In the genomic region with DNA sequence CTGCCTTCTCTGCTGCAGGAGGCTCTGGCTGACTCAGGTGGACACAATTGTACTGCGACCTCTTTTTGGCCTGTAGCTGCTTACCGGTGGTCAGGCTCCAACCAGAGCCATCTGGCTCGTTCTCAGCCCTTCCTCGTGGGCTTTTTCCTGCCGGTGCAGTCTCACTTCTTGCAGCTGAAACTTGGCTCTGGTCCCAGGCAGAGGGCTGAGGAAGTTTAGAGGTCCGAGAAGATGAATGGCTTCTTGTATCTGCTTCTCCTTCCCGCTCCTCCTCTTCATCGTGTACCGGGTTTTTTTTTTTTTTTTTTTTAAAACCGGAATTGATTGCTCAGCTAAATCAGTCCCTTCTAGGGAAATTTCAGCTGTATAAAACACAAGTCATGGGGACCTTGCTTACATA, we compare ENCODE assay signal across 8 mouse cellular contexts. TPM values are rescaled to one million over a fixed set of nuclear protein-coding genes. Genes with fewer than 3 reads are reported as not detected.
DNase-seq lines count a peak whose midpoint lies in the region; ATAC-seq and TF ChIP-seq lines count a peak whose summit lies in the region.

No protein-coding gene starts in this region.

- DNase-seq in midbrain, postnatal 0 days (ENCODE audit: low spot score): peak; percentile 78
- no peak for DNase-seq in midbrain, embryonic 10.5 days (ENCODE audit: low spot score)
- peak; percentile 79 for DNase-seq in adrenal gland, postnatal 25 days
- DNase-seq in heart, adult 8-10 months (ENCODE audit: low spot score): peak; percentile 81
- peak; percentile 87 for DNase-seq in kidney, adult 9 months
- DNase-seq in telencephalon, adult 2 months (ENCODE audit: low read depth, low spot score): peak; percentile 56
- DNase-seq in embryo, embryonic 10.5 days (ENCODE audit: low spot score): no peak

- 49% methylated on average over 10 of the region's 10 CpGs for WGBS in midbrain, postnatal 0 days
- 85% methylated on average over 10 of the region's 10 CpGs for WGBS in midbrain, embryonic 10.5 days
- 15% methylated on average over 10 of the region's 10 CpGs for WGBS in lung, embryonic 16.5 days

- H3K9ac ChIP-seq in midbrain, postnatal 0 days (replicated peaks; ENCODE audit: low read length, poor library complexity, severe bottlenecking): no peak overlapping the region
- H3K9ac ChIP-seq in lung, embryonic 16.5 days (ENCODE audit: low read length): no peak overlapping the region

- H3K27me3 ChIP-seq in midbrain, postnatal 0 days (ENCODE audit: insufficient read depth, low read length): no peaks in the 10 kb centered on the region
- no peaks in the 10 kb centered on the region for H3K27me3 ChIP-seq in midbrain, embryonic 10.5 days (ENCODE audit: low read depth, poor library complexity, severe bottlenecking)
- H3K27me3 ChIP-seq in lung, embryonic 16.5 days (ENCODE audit: control insufficient read depth, insufficient read depth, low read depth, low read length): no peaks in the 10 kb centered on the region

- H3K4me1 ChIP-seq in midbrain, postnatal 0 days (ENCODE audit: insufficient read depth, low read length): no peaks in the 10 kb centered on the region
- H3K4me1 ChIP-seq in midbrain, embryonic 10.5 days: peaks cover 4% of the 10 kb centered on the region; the same call in 1 of the 2 replicates
- H3K4me1 ChIP-seq in lung, embryonic 16.5 days (replicated peaks; ENCODE audit: control insufficient read depth, insufficient read depth, low read length): peaks cover 8% of the 10 kb centered on the region; the same call in 1 of the 2 replicates

- no peak for ATAC-seq in midbrain, postnatal 0 days (ENCODE audit: low FRiP score)
- ATAC-seq in lung, embryonic 16.5 days (ENCODE audit: low read depth): peak; percentile 68

- H3K36me3 ChIP-seq in midbrain, postnatal 0 days (ENCODE audit: insufficient read depth, low read length): peaks cover 12% of the 10 kb centered on the region
- peaks cover 51% of the 10 kb centered on the region for H3K36me3 ChIP-seq in midbrain, embryonic 10.5 days
- peaks cover 26% of the 10 kb centered on the region for H3K36me3 ChIP-seq in lung, embryonic 16.5 days (ENCODE audit: control insufficient read depth, insufficient read depth, low read length)

- no peak overlapping the region; the same call in 1 of the 2 replicates for H3K27ac ChIP-seq in midbrain, postnatal 0 days (ENCODE audit: low read depth, low read length)
- no peak overlapping the region for H3K27ac ChIP-seq in midbrain, embryonic 10.5 days (replicated peaks)
- no peak overlapping the region for H3K27ac ChIP-seq in lung, embryonic 16.5 days (ENCODE audit: low read length)

- TF ChIP-seq CTCF in midbrain, postnatal 0 days (IDR thresholded peaks at IDR 0.05): no peak

- no peak overlapping the region for H3K4me2 ChIP-seq in midbrain, postnatal 0 days (ENCODE audit: low read depth, low read length, poor library complexity, severe bottlenecking)
- H3K4me2 ChIP-seq in lung, embryonic 16.5 days (ENCODE audit: low read depth, low read length): peak overlapping the region; percentile 17

- H3K9me3 ChIP-seq in midbrain, postnatal 0 days (ENCODE audit: low read length): no peaks in the 10 kb centered on the region
- no peaks in the 10 kb centered on the region for H3K9me3 ChIP-seq in midbrain, embryonic 10.5 days (replicated peaks)
- no peaks in the 10 kb centered on the region for H3K9me3 ChIP-seq in lung, embryonic 16.5 days (ENCODE audit: control insufficient read depth, low read length)

- no peak overlapping the region for H3K4me3 ChIP-seq in midbrain, postnatal 0 days (ENCODE audit: low read depth, low read length)
- H3K4me3 ChIP-seq in midbrain, embryonic 10.5 days: no peak overlapping the region
- no peak overlapping the region for H3K4me3 ChIP-seq in lung, embryonic 16.5 days (ENCODE audit: low read length)

RNA-seq across cellular contexts. Expression of gene Mlxip, which starts 18.0 kb away (rescaled TPM):
- total RNA-seq in midbrain, postnatal 0 days (2014; rRNA removed): 16.6 and 17.9 TPM in 2 replicates
- 9.8 and 11.3 TPM in 2 replicates for polyA plus RNA-seq in midbrain, postnatal 0 days (2015; fragmentation: Nextera tagmentation; extraction: Ambion mirVana)
- polyA plus RNA-seq in midbrain, embryonic 10.5 days (2016; fragmentation: Nextera tagmentation; extraction: Ambion mirVana): 16.0 and 16.7 TPM in 2 replicates
- total RNA-seq in adrenal gland, postnatal 25 days (2021): 25.3 and 30.5 TPM in 2 replicates
- 10 to 100 TPM; 23.4 to 30.6 (median 27.3) TPM for total RNA-seq in heart, adult 8-10 months (2022)
- polyA plus RNA-seq in lung, embryonic 16.5 days (2015; fragmentation: Nextera tagmentation; extraction: Ambion mirVana): 15.0 and 17.8 TPM in 2 replicates

RNA-seq across cellular contexts. Expression of gene Bcl7a, which starts 32.9 kb away (rescaled TPM):
- total RNA-seq in midbrain, postnatal 0 days (2014; rRNA removed): 33.5 and 40.7 TPM in 2 replicates
- polyA plus RNA-seq in midbrain, postnatal 0 days (2015; fragmentation: Nextera tagmentation; extraction: Ambion mirVana): 21.4 and 21.6 TPM in 2 replicates
- polyA plus RNA-seq in midbrain, embryonic 10.5 days (2016; fragmentation: Nextera tagmentation; extraction: Ambion mirVana): 35.3 and 44.6 TPM in 2 replicates
- total RNA-seq in adrenal gland, postnatal 25 days (2021): 13.7 and 15.4 TPM in 2 replicates
- 10 to 100 TPM in 1 of 4 experiments, 1 to 10 TPM in 3; 8.7 to 12.5 (median 9.4) TPM for total RNA-seq in heart, adult 8-10 months (2022)
- 21.8 and 23.9 TPM in 2 replicates for polyA plus RNA-seq in lung, embryonic 16.5 days (2015; fragmentation: Nextera tagmentation; extraction: Ambion mirVana)

Comparison
In these comparisons a context has a peak if more than half of its experiments do, and no peak if none do; other contexts are left out.
1. DNase-seq: peak in midbrain, postnatal 0 days (single experiment), adrenal gland, postnatal 25 days (single experiment), heart, adult 8-10 months (single experiment), kidney, adult 9 months (single experiment) and telencephalon, adult 2 months (single experiment); none in midbrain, embryonic 10.5 days (single experiment) and embryo, embryonic 10.5 days (single experiment).